Comparison of ENCODE assay signal across 17 mouse cellular contexts in genomic region chr5:149013817-149014508, GRCm38 (mm10). TPM values are rescaled to one million over a fixed set of nuclear protein-coding genes. Genes with fewer than 3 reads are reported as not detected.
DNase-seq lines count a peak whose midpoint lies in the region; ATAC-seq and TF ChIP-seq lines count a peak whose summit lies in the region.
"Had no signal": no experiment of that assay in that cellular context is flagged by ENCODE, and none has a peak within 500 bp of the region (broad histone marks: within the 10 kb centered on the region; RNA-seq: fewer than 3 reads in every experiment).

No protein-coding gene starts in this region.

- peaks cover 28% of the 10 kb centered on the region for H3K4me1 ChIP-seq in heart, embryonic 13.5 days
- peaks cover 37% of the 10 kb centered on the region for H3K4me1 ChIP-seq in thymus, adult 2 months (replicated peaks; ENCODE audit: control insufficient read depth, insufficient read depth, low read length)
- H3K4me1 ChIP-seq in limb, embryonic 10.5 days = peaks cover 28% of the 10 kb centered on the region
- H3K4me1 ChIP-seq in midbrain, embryonic 11.5 days (ENCODE audit: control insufficient read depth, insufficient read depth, low read length) = peaks cover 4% of the 10 kb centered on the region; the same call in 1 of the 2 replicates

- H3K27me3 ChIP-seq in heart, embryonic 13.5 days (replicated peaks) = no peaks in the 10 kb centered on the region
- no peaks in the 10 kb centered on the region for H3K27me3 ChIP-seq in thymus, adult 2 months (ENCODE audit: control insufficient read depth, insufficient read depth, low read length)
- no peaks in the 10 kb centered on the region for H3K27me3 ChIP-seq in limb, embryonic 10.5 days (ENCODE audit: low read depth, poor library complexity, severe bottlenecking)
- peaks cover 2% of the 10 kb centered on the region; the same call in 1 of the 2 replicates for H3K27me3 ChIP-seq in midbrain, embryonic 11.5 days (ENCODE audit: control insufficient read depth, insufficient read depth, low read length)

- TF ChIP-seq POLR2A in thymus, adult 2 months (IDR thresholded peaks at IDR 0.05; ENCODE audit: control insufficient read depth, extremely low read depth, insufficient read depth, low read length, poor library complexity) = no peak

- H3K4me2 ChIP-seq in heart, embryonic 13.5 days = no peak overlapping the region; the same call in 1 of the 2 replicates
- no peak overlapping the region for H3K4me2 ChIP-seq in midbrain, embryonic 11.5 days

- DNase-seq in heart, postnatal 10 days = no peak
- DNase-seq in thymus, adult 2 months = no peak
- DNase-seq in thymus, postnatal 14 days = no peak
- peak; percentile 36 for DNase-seq in limb, embryonic 10.5 days (ENCODE audit: low spot score)
- peak; percentile 43 for DNase-seq in thymus, postnatal 4 days
- no peak for DNase-seq in retina, postnatal 1 day
- DNase-seq in midbrain, embryonic 11.5 days (ENCODE audit: low spot score, missing footprints) = no peak
- DNase-seq: cerebellum, postnatal 10 days; gastrocnemius, postnatal 14 days; kidney, postnatal 10 days; lung, postnatal 14 days had no signal

- H3K4me3 ChIP-seq in heart, embryonic 13.5 days = 0 out of 2 replicates have a peak overlapping the region, but pooled peaks have one; percentile 66
- H3K4me3 ChIP-seq in thymus, adult 2 months (ENCODE audit: control insufficient read depth, insufficient read depth, low read length) = peak overlapping the region; percentile 83
- H3K4me3 ChIP-seq in limb, embryonic 10.5 days = no peak overlapping the region
- no peak overlapping the region for H3K4me3 ChIP-seq in midbrain, embryonic 11.5 days (ENCODE audit: low read depth, low read length)

- no peak overlapping the region for H3K9ac ChIP-seq in heart, embryonic 13.5 days
- no peak overlapping the region for H3K9ac ChIP-seq in midbrain, embryonic 11.5 days (ENCODE audit: low read length)
- H3K9ac ChIP-seq: midbrain, embryonic 13.5 days had no signal

- no peak for ATAC-seq in heart, embryonic 13.5 days (ENCODE audit: extremely low read depth, insufficient number of reproducible peaks, low FRiP score, low TSS enrichment)
- no peak for ATAC-seq in midbrain, embryonic 11.5 days (ENCODE audit: low FRiP score)

- intact Hi-C loops in heart, postnatal 10 days (cut with DNase I) = no loop called here

- TF ChIP-seq CTCF in thymus, adult 2 months (IDR thresholded peaks at IDR 0.05; ENCODE audit: borderline replicate concordance, control insufficient read depth, extremely low read depth, insufficient read depth, low read length, poor library complexity) = no peak

- no peaks in the 10 kb centered on the region for H3K36me3 ChIP-seq in heart, embryonic 13.5 days
- no peaks in the 10 kb centered on the region for H3K36me3 ChIP-seq in thymus, adult 2 months (ENCODE audit: control insufficient read depth, insufficient read depth, low read length)
- H3K36me3 ChIP-seq in limb, embryonic 10.5 days = no peaks in the 10 kb centered on the region
- no peaks in the 10 kb centered on the region for H3K36me3 ChIP-seq in midbrain, embryonic 11.5 days (ENCODE audit: control insufficient read depth, insufficient read depth, low read length)
- H3K36me3 ChIP-seq: midbrain, embryonic 13.5 days; neural tube, embryonic 13.5 days had no signal

- H3K9me3 ChIP-seq in heart, embryonic 13.5 days = peaks cover 8% of the 10 kb centered on the region; the same call in 1 of the 2 replicates
- H3K9me3 ChIP-seq in limb, embryonic 10.5 days (replicated peaks) = no peaks in the 10 kb centered on the region
- no peaks in the 10 kb centered on the region for H3K9me3 ChIP-seq in midbrain, embryonic 11.5 days (ENCODE audit: control insufficient read depth, low read length)
- H3K9me3 ChIP-seq: midbrain, embryonic 13.5 days; neural tube, embryonic 13.5 days had no signal

- 0 out of 2 replicates have a peak overlapping the region, but pooled peaks have one; percentile 48 for H3K27ac ChIP-seq in heart, embryonic 13.5 days (replicated peaks)
- H3K27ac ChIP-seq in thymus, adult 2 months (ENCODE audit: control insufficient read depth, insufficient read depth, low read length) = peak overlapping the region; percentile 93
- H3K27ac ChIP-seq in limb, embryonic 10.5 days = peak overlapping the region; percentile 53; the same call in 1 of the 2 replicates
- no peak overlapping the region for H3K27ac ChIP-seq in midbrain, embryonic 11.5 days (ENCODE audit: low read depth, low read length)
- H3K27ac ChIP-seq: midbrain, embryonic 13.5 days; neural tube, embryonic 13.5 days had no signal

- 71% methylated on average over 7 of the region's 7 CpGs for WGBS in heart, embryonic 13.5 days
- 75% methylated on average over 7 of the region's 7 CpGs for WGBS in thymus, adult 2 months
- WGBS in limb, embryonic 10.5 days = 59% methylated on average over 7 of the region's 7 CpGs
- 72% methylated on average over 7 of the region's 7 CpGs for WGBS in midbrain, embryonic 11.5 days

RNA-seq across cellular contexts. Expression of gene Gm42791, which starts 19.0 kb away (rescaled TPM):
- polyA plus RNA-seq in heart, embryonic 13.5 days (2015; fragmentation: Nextera tagmentation; extraction: Ambion mirVana) = 1.7 and 2.3 TPM in 2 replicates
- 1 to 10 TPM; 4.1 to 6.0 TPM for total RNA-seq in heart, postnatal 10 days (2021)
- polyA plus RNA-seq in thymus, adult 2 months (2012; rRNA removed) = not detected in 2 replicates
- 0.85 TPM in 1 of 2 replicates, not detected in the other for polyA plus RNA-seq in limb, embryonic 10.5 days (2016; fragmentation: Nextera tagmentation; extraction: Ambion mirVana)
- 2.0 TPM in 1 of 2 replicates, not detected in the other for polyA plus RNA-seq in midbrain, embryonic 11.5 days (2014; fragmentation: Nextera tagmentation; extraction: Ambion mirVana)
- polyA plus RNA-seq: embryonic facial prominence, embryonic 11.5 days; forebrain, embryonic 14.5 days; liver, embryonic 11.5 days had no signal

Comparison
In these comparisons a context has a peak if more than half of its experiments do, and no peak if none do; other contexts are left out.
1. DNase-seq: peak in limb, embryonic 10.5 days (single experiment) and thymus, postnatal 4 days (single experiment); none in heart, postnatal 10 days (0 of 2), thymus, adult 2 months (single experiment), thymus, postnatal 14 days (single experiment), retina, postnatal 1 day (single experiment) and midbrain, embryonic 11.5 days (single experiment).
2. H3K4me3 ChIP-seq: peak in heart, embryonic 13.5 days (single experiment) and thymus, adult 2 months (single experiment); none in limb, embryonic 10.5 days (single experiment) and midbrain, embryonic 11.5 days (single experiment).